Mouse (Mus musculus) kidney, postnatal 14 days (tissue): Measurements from ENCODE around the gene Skp2.
A peak's percentile ranks its signal among the peaks of the same experiment; 100 is the strongest.

Experiments
- DNase-seq: peaks from one replicate; pipeline ENCODE4 v3.0.0; 2022; ENCODE audit warnings: mixed read lengths

Skp2 gene

GRCm38 (mm10) chr15:9073684-9074083 lies 81.5 kb downstream of the Skp2 start:
- no peak for DNase-seq

GRCm38 (mm10) chr15:9073067-9073608 lies 82.1 kb downstream of the Skp2 start:
- DNase-seq, result no peak

GRCm38 (mm10) chr15:9072630-9073029 lies 82.6 kb downstream of the Skp2 start:
- DNase-seq, result peak; percentile 15

GRCm38 (mm10) chr15:9071556-9072544 lies 83.4 kb downstream of the Skp2 start:
- DNase-seq, result peak; percentile 60

- DNase-seq, result peak; percentile 99
Measured at GRCm38 (mm10) chr15:9070912-9071555, 84.2 kb downstream of the Skp2 start, which contains the start of gene Nadk2. Gene Nadk2, plus strand, starts transcription at chr15:9071260.

- no peak for DNase-seq
Measured at GRCm38 (mm10) chr15:9070353-9070752, 84.9 kb downstream of the Skp2 start.

- no peak for DNase-seq
Measured at GRCm38 (mm10) chr15:9068881-9069280, 86.3 kb downstream of the Skp2 start.
